Mouse (Mus musculus): ENCODE results near the gene Map2.

DNA sequence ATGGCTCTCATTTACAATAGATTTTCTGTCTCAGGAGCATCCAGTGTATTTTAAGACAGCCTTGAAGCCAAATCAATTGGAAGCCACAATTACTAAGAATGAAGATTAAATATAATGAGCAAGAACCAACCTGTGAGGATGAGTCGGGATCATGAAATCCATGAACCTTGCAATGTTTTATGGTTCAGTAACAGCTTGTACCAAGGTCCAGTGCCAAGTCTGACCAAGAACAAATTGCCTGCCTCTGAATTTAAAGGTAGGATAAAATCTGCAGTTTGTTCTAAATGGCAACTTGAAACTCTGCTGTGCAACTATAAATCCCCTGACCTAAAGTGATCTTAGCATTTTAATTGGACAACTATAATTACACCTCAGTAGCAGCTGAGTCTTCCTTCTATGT lies 34.4 kb upstream of the Map2 start:
- TF ChIP-seq CTCF (IDR thresholded peaks at IDR 0.05; ENCODE audit: insufficient read depth, low read depth, low read length) (no peak), POLR2A (IDR thresholded peaks at IDR 0.05; ENCODE audit: insufficient read depth, low read depth, low read length) (no peak)
